Mouse (Mus musculus) hindbrain, embryonic 16.5 days (tissue): ENCODE data around the gene Gsg1l. TPM values are rescaled to one million over a fixed set of nuclear protein-coding genes. Genes with fewer than 3 reads are reported as not detected.

Experiments
- ATAC-seq: fragments of 200-750 bp; cut with Nextera tagmentation; 2 replicates; pipeline ENCODE4 v1.8.0; 2017; ENCODE audit warnings: moderate TSS enrichment, moderate library complexity
- H3K27ac ChIP-seq: fragments of 300-500 bp; sonication (generic); 2 replicates; pipeline ENCODE4 v1.5.1; 2014; ENCODE audit warnings: low read depth, mild to moderate bottlenecking, control low read depth, low read length, moderate library complexity
- H3K27me3 ChIP-seq: fragments of 300-500 bp; sonication (generic); replicated peaks from 2 replicates; pipeline ENCODE4 v1.6.1; 2014; ENCODE audit warnings: low read length; ENCODE audit not compliant: control insufficient read depth, insufficient read depth
- H3K36me3 ChIP-seq: fragments of 300-500 bp; sonication (generic); 2 replicates; pipeline ENCODE4 v1.6.1; 2014; ENCODE audit warnings: mild to moderate bottlenecking, low read length, moderate library complexity, mixed read lengths; ENCODE audit not compliant: control insufficient read depth, insufficient read depth
- H3K4me1 ChIP-seq: fragments of 300-500 bp; sonication (generic); 2 replicates; pipeline ENCODE4 v1.6.1; 2014; ENCODE audit warnings: low read depth, low read length; ENCODE audit not compliant: control insufficient read depth, insufficient read depth
- H3K4me2 ChIP-seq: fragments of 300-500 bp; sonication (generic); 2 replicates; pipeline ENCODE4 v1.6.1; 2014; ENCODE audit warnings: mild to moderate bottlenecking, low read length, control low read depth, moderate library complexity
- H3K4me3 ChIP-seq: fragments of 300-500 bp; sonication (generic); 2 replicates; pipeline ENCODE4 v1.5.1; 2014; ENCODE audit warnings: mild to moderate bottlenecking, low read length, control low read depth, moderate library complexity
- H3K9ac ChIP-seq: fragments of 300-500 bp; sonication (generic); 2 replicates; pipeline ENCODE4 v1.6.1; 2014; ENCODE audit warnings: low read depth, mild to moderate bottlenecking, control low read depth, low read length, moderate library complexity
- H3K9me3 ChIP-seq: fragments of 300-500 bp; sonication (generic); 2 replicates; pipeline ENCODE4 v1.6.1; 2014; ENCODE audit warnings: mild to moderate bottlenecking, low read length, moderate library complexity; ENCODE audit not compliant: control insufficient read depth
- WGBS: fragments of 180-500 bp; shearing (Covaris S2); extraction: QIAGEN DNeasy Blood & Tissue Kit; methylation state at CpG from one replicate; pipeline ENCODE4 v1.1.7; 2014; 5-methylcytosine and 5-hydroxymethylcytosine counted together
- polyA plus RNA-seq: library from polyadenylated mRNA; unstranded; fragments of >200 nt; fragmentation: Nextera tagmentation; extraction: Ambion mirVana; gene quantifications from 2 replicates; pipeline ENCODE4 v1.2.1, GENCODE M21; 2015

Gene Gsg1l
- polyA plus RNA-seq, 1 experiment from 2014 or later: 16.9 TPM

GRCm38 (mm10) chr7:126085154-126085553 lies 2.9 kb upstream of the Gsg1l start:
- Histone ChIP-seq H3K27ac (no peak overlapping the region), H3K36me3 (no peaks in the 10 kb centered on the region), H3K4me2 (no peak overlapping the region), H3K27me3 (0 out of 2 replicates have a peak, but pooled peaks cover 2% of the 10 kb centered on the region), H3K4me3 (no peak overlapping the region), H3K9me3 (no peaks in the 10 kb centered on the region), H3K4me1 (peaks cover 35% of the 10 kb centered on the region), H3K9ac (no peak overlapping the region)
- ATAC-seq: no peak
- 90% methylated on average over 9 of the region's 9 CpGs for WGBS

GRCm38 (mm10) chr7:126083980-126084348 lies 1.8 kb upstream of the Gsg1l start:
- 19% methylated on average over 4 of the region's 4 CpGs for WGBS

GRCm38 (mm10) chr7:126083341-126083979 lies 1.2 kb upstream of the Gsg1l start:
- H3K4me1 ChIP-seq: peaks cover 39% of the 10 kb centered on the region
- H3K4me2 ChIP-seq: no peak overlapping the region
- H3K4me3 ChIP-seq: no peak overlapping the region
- WGBS: 10% methylated on average over 9 of the region's 9 CpGs
- H3K9me3 ChIP-seq: no peaks in the 10 kb centered on the region
- no peak for ATAC-seq
- H3K27me3 ChIP-seq: 0 out of 2 replicates have a peak, but pooled peaks cover 2% of the 10 kb centered on the region
- H3K9ac ChIP-seq: no peak overlapping the region
- H3K36me3 ChIP-seq: no peaks in the 10 kb centered on the region
- no peak overlapping the region for H3K27ac ChIP-seq

More at GRCm38 (mm10) chr7:126083980-126084348, 1.8 kb upstream of the Gsg1l start:
- no peak for ATAC-seq
- H3K27me3 ChIP-seq: 0 out of 2 replicates have a peak, but pooled peaks cover 2% of the 10 kb centered on the region
- no peak overlapping the region for H3K4me2 ChIP-seq
- H3K36me3 ChIP-seq: no peaks in the 10 kb centered on the region
- H3K9ac ChIP-seq: no peak overlapping the region
- no peaks in the 10 kb centered on the region for H3K9me3 ChIP-seq
- H3K27ac ChIP-seq: no peak overlapping the region
- peaks cover 39% of the 10 kb centered on the region for H3K4me1 ChIP-seq
- no peak overlapping the region for H3K4me3 ChIP-seq

GRCm38 (mm10) chr7:126081727-126082285 lies 405 bp downstream of the Gsg1l start:
- H3K9ac ChIP-seq: peak overlapping the region; percentile 80
- WGBS: under 1% methylated on average over 52 of the region's 80 CpGs
- H3K4me2 ChIP-seq: peak overlapping the region; percentile 93
- peaks cover 37% of the 10 kb centered on the region for H3K4me1 ChIP-seq
- H3K27ac ChIP-seq: peak overlapping the region; percentile 71
- peak; percentile 26 for ATAC-seq
- H3K9me3 ChIP-seq: no peaks in the 10 kb centered on the region
- H3K36me3 ChIP-seq: no peaks in the 10 kb centered on the region
- H3K4me3 ChIP-seq: peak overlapping the region; percentile 60
- 0 out of 2 replicates have a peak, but pooled peaks cover 2% of the 10 kb centered on the region for H3K27me3 ChIP-seq

- Histone ChIP-seq H3K36me3 (no peaks in the 10 kb centered on the region), H3K4me2 (peak overlapping the region; percentile 93), H3K9ac (peak overlapping the region; percentile 80), H3K4me3 (peak overlapping the region; percentile 60), H3K4me1 (peaks cover 30% of the 10 kb centered on the region), H3K27me3 (0 out of 2 replicates have a peak, but pooled peaks cover 2% of the 10 kb centered on the region), H3K27ac (peak overlapping the region; percentile 71), H3K9me3 (no peaks in the 10 kb centered on the region)
- ATAC-seq: peak; percentile 16
- 13% methylated on average over 16 of the region's 16 CpGs for WGBS
These were observed 1.1 kb downstream of the Gsg1l start for GRCm38 (mm10) chr7:126080949-126081654.

- Histone ChIP-seq H3K9me3 (no peaks in the 10 kb centered on the region), H3K27me3 (0 out of 2 replicates have a peak, but pooled peaks cover 2% of the 10 kb centered on the region), H3K4me3 (no peak overlapping the region), H3K27ac (no peak overlapping the region), H3K4me1 (peaks cover 11% of the 10 kb centered on the region; the same call in 1 of the 2 replicates), H3K4me2 (no peak overlapping the region), H3K36me3 (no peaks in the 10 kb centered on the region), H3K9ac (no peak overlapping the region)
- WGBS: 84% methylated on average over 1 of the region's 1 CpGs
- ATAC-seq: no peak
These were observed 5.3 kb downstream of the Gsg1l start for GRCm38 (mm10) chr7:126076935-126077334.

GRCm38 (mm10) chr7:126075058-126075457 lies 7.2 kb downstream of the Gsg1l start:
- Histone ChIP-seq H3K4me2 (no peak overlapping the region), H3K27me3 (no peaks in the 10 kb centered on the region), H3K9ac (no peak overlapping the region), H3K36me3 (no peaks in the 10 kb centered on the region), H3K4me1 (peaks cover 4% of the 10 kb centered on the region; the same call in 1 of the 2 replicates), H3K4me3 (no peak overlapping the region), H3K9me3 (no peaks in the 10 kb centered on the region), H3K27ac (no peak overlapping the region)
- WGBS: 67% methylated on average over 9 of the region's 9 CpGs
- no peak for ATAC-seq

GRCm38 (mm10) chr7:126070321-126070720 lies 11.9 kb downstream of the Gsg1l start:
- H3K4me1 ChIP-seq: no peaks in the 10 kb centered on the region
- 95% methylated on average over 4 of the region's 4 CpGs for WGBS
- ATAC-seq: no peak
- H3K4me3 ChIP-seq: no peak overlapping the region
- H3K27me3 ChIP-seq: no peaks in the 10 kb centered on the region
- no peaks in the 10 kb centered on the region for H3K9me3 ChIP-seq
- no peak overlapping the region for H3K9ac ChIP-seq
- H3K27ac ChIP-seq: no peak overlapping the region
- no peak overlapping the region for H3K4me2 ChIP-seq
- H3K36me3 ChIP-seq: no peaks in the 10 kb centered on the region

- H3K36me3 ChIP-seq: no peaks in the 10 kb centered on the region
- ATAC-seq: peak; percentile 72
- no peak overlapping the region for H3K4me2 ChIP-seq
- no peak overlapping the region for H3K4me3 ChIP-seq
- no peaks in the 10 kb centered on the region for H3K27me3 ChIP-seq
- H3K9ac ChIP-seq: no peak overlapping the region; the same call in 1 of the 2 replicates
- peak overlapping the region; percentile 2; the same call in 1 of the 2 replicates for H3K27ac ChIP-seq
- WGBS: 40% methylated on average over 14 of the region's 14 CpGs
- H3K4me1 ChIP-seq: peaks cover 4% of the 10 kb centered on the region; the same call in 1 of the 2 replicates
- H3K9me3 ChIP-seq: no peaks in the 10 kb centered on the region
These were observed 15.4 kb downstream of the Gsg1l start for GRCm38 (mm10) chr7:126066777-126067176.
